Mouse (Mus musculus) thymus, adult 2 months (tissue): ENCODE measurements around the gene a.

ENCODE experiments used
- CTCF ChIP-seq: fragments of 200-500 bp; IDR thresholded peaks from 2 replicates; pipeline ENCODE4 v1.5.1; 2012; ENCODE audit warnings: mild to moderate bottlenecking, control low read depth, low read length, moderate library complexity, borderline replicate concordance; ENCODE audit not compliant: control insufficient read depth, poor library complexity, insufficient read depth; ENCODE audit errors: extremely low read depth
- POLR2A ChIP-seq: fragments of 200-500 bp; IDR thresholded peaks from 2 replicates; pipeline ENCODE4 v1.6.1; 2012; ENCODE audit warnings: mild to moderate bottlenecking, low read length, control low read depth, moderate library complexity; ENCODE audit not compliant: control insufficient read depth, poor library complexity, insufficient read depth; ENCODE audit errors: extremely low read depth

DNA sequence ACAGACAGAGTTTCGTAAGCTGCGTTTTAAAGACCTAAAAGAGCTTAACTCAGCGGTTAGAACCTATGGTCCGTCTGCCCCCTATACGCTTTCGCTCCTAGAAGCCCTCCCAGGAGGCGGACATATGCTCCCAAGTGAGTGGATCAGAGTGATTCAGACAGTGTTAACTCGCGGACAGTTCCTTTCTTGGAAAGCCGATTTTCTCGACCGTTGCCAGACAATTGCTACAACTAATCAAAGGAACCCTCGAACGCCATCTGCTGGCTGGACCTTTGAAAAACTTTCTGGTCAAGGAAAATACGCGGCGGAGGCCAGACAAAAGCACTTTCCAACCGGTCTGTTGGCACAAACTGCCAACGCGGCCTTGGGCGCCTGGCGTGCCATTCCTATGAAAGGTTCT lies 228.5 kb downstream of the a start:
- TF ChIP-seq CTCF (no peak), POLR2A (no peak)
